Mouse (Mus musculus): ENCODE data around the gene P4ha1. TPM values are rescaled to one million over a fixed set of nuclear protein-coding genes. Genes with fewer than 3 reads are reported as not detected.

Gene P4ha1
- polyA plus RNA-seq, 1 experiment from 2014 or later, result 27.4 TPM

DNA sequence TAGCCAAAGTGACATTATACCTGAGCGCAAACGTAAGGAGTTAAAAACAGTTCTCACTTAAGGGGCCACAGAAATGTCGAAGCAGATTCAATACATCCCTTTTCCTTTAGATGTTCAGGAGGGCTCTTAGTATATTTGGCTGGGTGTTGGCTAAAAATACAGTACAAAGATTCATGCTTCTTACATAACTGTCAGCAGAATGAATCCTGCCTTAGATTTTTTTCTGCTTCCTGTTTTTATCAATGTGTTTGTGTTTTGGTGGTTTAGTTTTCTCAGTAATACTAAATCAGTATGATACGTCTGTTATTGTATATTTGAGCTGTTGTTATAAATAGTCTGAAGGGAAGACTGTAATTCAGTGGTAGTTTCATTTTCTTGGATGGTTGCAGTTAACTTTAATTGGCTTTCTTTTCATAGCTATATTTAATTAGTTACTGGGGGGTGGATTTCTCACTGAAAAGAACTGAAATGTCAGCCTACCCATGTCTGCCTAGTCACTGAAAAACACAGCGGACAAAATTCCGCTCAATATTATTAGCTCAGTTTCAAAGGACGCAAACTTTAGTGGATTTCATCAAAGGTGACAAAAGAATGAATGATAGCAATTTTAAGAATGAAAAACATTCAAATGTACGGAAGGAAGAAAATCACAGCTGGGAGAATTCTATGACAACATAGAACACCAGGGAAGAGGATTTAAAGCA, 3.7 kb downstream of the P4ha1 start:
- Histone ChIP-seq H3K27me3 (no peaks in the 10 kb centered on the region), H3K36me3 (no peaks in the 10 kb centered on the region), H3K27ac (no peak overlapping the region), H3K9me3 (no peaks in the 10 kb centered on the region), H3K4me3 (replicated peaks) (no peak overlapping the region), H3K4me1 (replicated peaks) (peaks cover 25% of the 10 kb centered on the region), H3K4me2 (replicated peaks) (no peak overlapping the region), H3K9ac (replicated peaks) (no peak overlapping the region)
- no peak for ATAC-seq
- WGBS, result 83% methylated on average over 8 of the region's 8 CpGs

GRCm38 (mm10) chr10:59327316-59327710, 4.2 kb downstream of the P4ha1 start:
- peaks cover 23% of the 10 kb centered on the region for H3K4me1 ChIP-seq (replicated peaks)
- H3K9me3 ChIP-seq, result no peaks in the 10 kb centered on the region
- no peaks in the 10 kb centered on the region for H3K27me3 ChIP-seq
- ATAC-seq, result no peak
- WGBS, result 91% methylated on average over 3 of the region's 3 CpGs
- no peak overlapping the region for H3K27ac ChIP-seq
- no peak overlapping the region for H3K4me3 ChIP-seq (replicated peaks)
- H3K36me3 ChIP-seq, result no peaks in the 10 kb centered on the region
- H3K4me2 ChIP-seq (replicated peaks), result no peak overlapping the region
- no peak overlapping the region for H3K9ac ChIP-seq (replicated peaks)

DNA sequence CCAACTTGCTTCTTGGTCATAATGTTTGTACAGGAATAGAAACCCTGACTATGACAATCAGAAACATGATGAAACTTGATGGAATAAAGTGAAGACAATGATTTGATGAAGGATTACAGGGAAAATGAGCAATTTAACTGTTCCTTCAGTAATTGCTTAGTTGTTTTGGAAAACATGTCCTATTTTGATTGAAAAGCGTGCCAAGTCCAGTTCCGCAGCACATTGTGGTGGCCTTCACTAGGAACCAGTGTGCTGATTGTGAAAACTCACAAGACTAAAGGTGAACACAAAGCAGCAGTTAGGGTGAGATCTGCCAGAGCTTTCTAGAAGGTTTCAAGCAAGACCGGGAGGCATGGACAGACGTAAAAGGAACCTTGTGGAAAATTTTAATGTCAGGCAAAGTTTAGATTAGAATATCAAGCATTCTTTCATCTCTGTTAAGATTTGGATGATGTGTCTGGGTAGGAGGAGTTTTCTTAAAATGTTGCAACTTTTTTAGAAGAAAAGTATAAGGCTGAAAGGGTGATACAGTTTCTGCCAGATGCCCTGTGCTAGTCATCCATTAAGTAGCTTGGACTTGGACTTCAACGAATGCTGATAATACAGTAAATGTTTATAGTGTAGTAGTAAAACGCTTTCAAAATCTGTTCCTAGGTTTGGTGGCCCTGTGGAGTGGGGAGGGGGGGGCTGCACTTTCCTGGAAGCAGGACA, 8.6 kb downstream of the P4ha1 start:
- no peaks in the 10 kb centered on the region for H3K9me3 ChIP-seq
- H3K4me3 ChIP-seq (replicated peaks), result no peak overlapping the region
- WGBS, result 92% methylated on average over 6 of the region's 6 CpGs
- peaks cover 2% of the 10 kb centered on the region; the same call in 1 of the 2 replicates for H3K4me1 ChIP-seq (replicated peaks)
- H3K27me3 ChIP-seq, result no peaks in the 10 kb centered on the region
- no peak for ATAC-seq
- H3K27ac ChIP-seq, result no peak overlapping the region
- no peak overlapping the region for H3K9ac ChIP-seq (replicated peaks)
- H3K36me3 ChIP-seq, result no peaks in the 10 kb centered on the region
- H3K4me2 ChIP-seq (replicated peaks), result no peak overlapping the region

- no peak overlapping the region for H3K9ac ChIP-seq (replicated peaks)
- peaks cover 6% of the 10 kb centered on the region for H3K36me3 ChIP-seq
- H3K4me3 ChIP-seq (replicated peaks), result no peak overlapping the region
- H3K27ac ChIP-seq, result no peak overlapping the region
- H3K9me3 ChIP-seq, result no peaks in the 10 kb centered on the region
- WGBS, result 88% methylated on average over 4 of the region's 4 CpGs
- peaks cover 2% of the 10 kb centered on the region; the same call in 1 of the 2 replicates for H3K4me1 ChIP-seq (replicated peaks)
- H3K4me2 ChIP-seq (replicated peaks), result no peak overlapping the region
- no peak for ATAC-seq
- no peaks in the 10 kb centered on the region for H3K27me3 ChIP-seq
Observed at GRCm38 (mm10) chr10:59333400-59333799, 10.3 kb downstream of the P4ha1 start.

DNA sequence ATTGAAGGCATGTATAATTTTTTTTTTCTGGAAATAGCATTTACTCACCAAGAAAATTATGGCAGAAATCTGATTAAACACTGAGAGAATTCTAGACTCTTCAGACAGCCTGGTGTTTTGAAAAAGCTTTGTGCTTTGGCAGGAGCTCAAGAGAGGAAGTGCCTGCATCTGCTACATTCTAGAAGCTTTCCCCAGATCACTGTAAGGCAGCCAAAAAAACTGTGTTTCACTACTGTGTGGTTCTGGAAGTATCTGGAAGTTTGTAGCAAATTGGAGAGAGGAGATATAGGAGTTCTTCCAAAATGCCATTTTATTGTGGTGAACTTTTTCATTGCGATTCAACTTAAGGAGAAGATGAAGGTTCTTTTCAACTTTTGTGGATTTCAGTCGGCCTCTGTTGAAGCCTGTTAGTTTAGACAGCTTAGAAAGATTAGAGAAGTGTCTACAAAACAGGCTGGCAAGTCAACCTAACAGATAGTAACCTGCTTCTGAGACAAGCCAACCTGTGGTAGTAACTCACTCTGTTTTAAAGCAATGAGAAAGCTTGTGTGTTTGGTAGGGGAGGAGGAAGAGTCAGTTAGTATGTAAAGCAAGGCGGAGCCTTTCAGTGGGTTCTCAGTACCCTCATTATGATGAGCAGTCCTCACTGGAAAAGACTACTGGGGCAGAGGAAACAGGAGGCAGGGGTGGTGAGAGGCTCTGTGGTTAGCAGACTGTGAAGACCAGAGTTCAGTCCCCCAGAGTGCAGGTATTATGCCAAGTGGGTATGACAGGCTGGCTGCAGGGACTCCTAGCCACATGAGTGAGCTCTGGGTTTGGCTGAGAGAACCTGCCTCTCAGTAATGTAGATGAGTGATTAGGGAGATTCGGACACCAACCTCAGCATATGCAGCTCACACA, 12.1 kb downstream of the P4ha1 start:
- WGBS, result 82% methylated on average over 4 of the region's 4 CpGs

GRCm38 (mm10) chr10:59336124-59336523, 13.0 kb downstream of the P4ha1 start:
- H3K4me1 ChIP-seq (replicated peaks), result peaks cover 2% of the 10 kb centered on the region; the same call in 1 of the 2 replicates
- H3K27ac ChIP-seq, result no peak overlapping the region
- H3K4me2 ChIP-seq (replicated peaks), result no peak overlapping the region
- H3K36me3 ChIP-seq, result peaks cover 22% of the 10 kb centered on the region
- no peak for ATAC-seq
- 86% methylated on average over 2 of the region's 2 CpGs for WGBS
- H3K9me3 ChIP-seq, result no peaks in the 10 kb centered on the region
- H3K4me3 ChIP-seq (replicated peaks), result no peak overlapping the region
- no peak overlapping the region for H3K9ac ChIP-seq (replicated peaks)
- no peaks in the 10 kb centered on the region for H3K27me3 ChIP-seq

More for the DNA sequence above, 12.1 kb downstream of the P4ha1 start:
- H3K27me3 ChIP-seq, result no peaks in the 10 kb centered on the region
- peaks cover 15% of the 10 kb centered on the region for H3K36me3 ChIP-seq
- ATAC-seq, result no peak
- H3K4me1 ChIP-seq (replicated peaks), result peaks cover 2% of the 10 kb centered on the region; the same call in 1 of the 2 replicates
- H3K4me2 ChIP-seq (replicated peaks), result no peak overlapping the region
- no peak overlapping the region for H3K27ac ChIP-seq
- H3K4me3 ChIP-seq (replicated peaks), result no peak overlapping the region
- H3K9ac ChIP-seq (replicated peaks), result no peak overlapping the region
- no peaks in the 10 kb centered on the region for H3K9me3 ChIP-seq

- H3K9me3 ChIP-seq, result no peaks in the 10 kb centered on the region
- H3K27me3 ChIP-seq, result no peaks in the 10 kb centered on the region
- no peak overlapping the region for H3K27ac ChIP-seq
- no peak overlapping the region for H3K9ac ChIP-seq (replicated peaks)
- H3K4me1 ChIP-seq (replicated peaks), result no peaks in the 10 kb centered on the region
- WGBS, result 95% methylated on average over 2 of the region's 2 CpGs
- H3K36me3 ChIP-seq, result peaks cover 55% of the 10 kb centered on the region
- no peak overlapping the region for H3K4me3 ChIP-seq (replicated peaks)
- H3K4me2 ChIP-seq (replicated peaks), result no peak overlapping the region
- ATAC-seq, result no peak
Observed at GRCm38 (mm10) chr10:59346560-59346959, 23.5 kb downstream of the P4ha1 start.

DNA sequence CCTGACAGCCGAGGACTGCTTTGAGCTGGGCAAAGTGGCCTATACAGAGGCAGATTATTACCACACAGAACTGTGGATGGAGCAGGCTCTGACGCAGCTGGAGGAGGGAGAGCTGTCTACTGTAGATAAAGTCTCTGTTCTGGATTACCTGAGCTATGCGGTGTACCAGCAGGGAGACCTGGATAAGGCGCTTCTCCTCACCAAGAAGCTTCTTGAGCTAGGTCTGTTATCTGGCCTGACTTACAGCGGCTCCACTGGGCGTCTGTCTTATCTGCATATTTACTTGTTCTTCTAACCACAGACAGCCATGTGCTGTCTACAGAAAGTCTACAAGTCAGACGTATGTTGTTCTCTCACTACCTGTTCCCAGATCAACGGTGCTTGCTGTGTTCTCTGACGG, 25.1 kb downstream of the P4ha1 start:
- Histone ChIP-seq H3K9me3 (no peaks in the 10 kb centered on the region), H3K36me3 (peaks cover 67% of the 10 kb centered on the region), H3K4me1 (replicated peaks) (no peaks in the 10 kb centered on the region), H3K9ac (replicated peaks) (no peak overlapping the region), H3K4me2 (replicated peaks) (no peak overlapping the region), H3K4me3 (replicated peaks) (no peak overlapping the region), H3K27ac (no peak overlapping the region), H3K27me3 (no peaks in the 10 kb centered on the region)
- WGBS, result 93% methylated on average over 9 of the region's 9 CpGs
- no peak for ATAC-seq

DNA sequence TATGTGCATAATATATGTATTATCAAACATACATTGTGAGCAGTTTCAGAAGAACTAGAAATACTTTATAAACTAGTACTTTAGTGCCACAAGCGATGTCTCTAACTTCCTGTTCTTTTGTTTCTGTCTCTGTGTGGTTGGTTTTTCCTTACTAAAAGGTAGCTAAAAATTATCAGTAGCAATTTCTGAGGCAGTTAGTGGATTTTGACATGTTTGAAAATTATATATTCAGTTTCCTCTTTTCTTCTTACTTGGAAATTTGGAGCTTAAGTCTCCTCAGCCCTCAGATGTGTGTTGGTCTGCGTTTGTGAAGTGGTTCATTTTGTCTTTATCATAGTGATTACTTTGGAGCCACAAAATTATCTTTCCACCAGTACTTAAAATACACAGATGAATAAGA, 26.4 kb downstream of the P4ha1 start:
- Histone ChIP-seq H3K4me1 (replicated peaks) (no peaks in the 10 kb centered on the region), H3K9ac (replicated peaks) (no peak overlapping the region), H3K27me3 (no peaks in the 10 kb centered on the region), H3K27ac (no peak overlapping the region), H3K36me3 (peaks cover 67% of the 10 kb centered on the region), H3K4me3 (replicated peaks) (no peak overlapping the region), H3K9me3 (no peaks in the 10 kb centered on the region), H3K4me2 (replicated peaks) (no peak overlapping the region)
- no peak for ATAC-seq
- WGBS, result 95% methylated on average over 2 of the region's 2 CpGs

- H3K4me3 ChIP-seq (replicated peaks), result no peak overlapping the region
- H3K36me3 ChIP-seq, result peaks cover 58% of the 10 kb centered on the region
- no peaks in the 10 kb centered on the region for H3K27me3 ChIP-seq
- 52% methylated on average over 1 of the region's 1 CpGs for WGBS
- ATAC-seq, result no peak
- no peaks in the 10 kb centered on the region for H3K4me1 ChIP-seq (replicated peaks)
- no peak overlapping the region for H3K9ac ChIP-seq (replicated peaks)
- H3K27ac ChIP-seq, result no peak overlapping the region
- H3K9me3 ChIP-seq, result no peaks in the 10 kb centered on the region
- no peak overlapping the region for H3K4me2 ChIP-seq (replicated peaks)
Observed at GRCm38 (mm10) chr10:59353065-59353464, 30.0 kb downstream of the P4ha1 start.

- Histone ChIP-seq H3K4me3 (replicated peaks) (no peak overlapping the region), H3K9ac (replicated peaks) (no peak overlapping the region), H3K9me3 (no peaks in the 10 kb centered on the region), H3K36me3 (peaks cover 49% of the 10 kb centered on the region), H3K4me1 (replicated peaks) (no peaks in the 10 kb centered on the region), H3K4me2 (replicated peaks) (no peak overlapping the region), H3K27me3 (no peaks in the 10 kb centered on the region), H3K27ac (no peak overlapping the region)
- no peak for ATAC-seq
- 80% methylated on average over 12 of the region's 12 CpGs for WGBS
Observed at GRCm38 (mm10) chr10:59354120-59354519, 31.0 kb downstream of the P4ha1 start.

DNA sequence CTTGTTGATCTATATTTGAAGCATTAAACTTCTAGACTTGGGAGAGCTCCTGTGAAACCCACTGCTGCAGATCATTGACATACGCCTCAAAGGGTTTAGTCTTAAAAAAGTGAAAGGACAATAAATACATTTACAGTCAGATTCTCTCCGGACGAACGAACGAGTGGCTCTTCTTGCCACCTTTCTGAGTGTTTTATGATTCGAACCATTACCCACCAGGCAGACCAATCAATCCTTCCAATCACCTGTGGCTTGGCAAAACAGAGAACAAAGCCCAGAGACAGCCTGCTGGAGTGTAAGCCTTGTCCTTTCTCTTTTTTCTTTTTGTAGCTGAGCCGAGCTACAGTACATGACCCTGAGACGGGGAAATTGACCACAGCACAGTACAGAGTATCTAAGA, 31.9 kb downstream of the P4ha1 start:
- no peak overlapping the region for H3K4me2 ChIP-seq (replicated peaks)
- 90% methylated on average over 8 of the region's 8 CpGs for WGBS
- H3K27ac ChIP-seq, result no peak overlapping the region
- no peak for ATAC-seq
- no peak overlapping the region for H3K9ac ChIP-seq (replicated peaks)
- H3K9me3 ChIP-seq, result no peaks in the 10 kb centered on the region
- H3K4me3 ChIP-seq (replicated peaks), result no peak overlapping the region
- H3K4me1 ChIP-seq (replicated peaks), result no peaks in the 10 kb centered on the region
- H3K27me3 ChIP-seq, result no peaks in the 10 kb centered on the region
- H3K36me3 ChIP-seq, result peaks cover 46% of the 10 kb centered on the region
